Mouse (Mus musculus) ES-Bruce4 (cell line): ENCODE measurements at regions not wholly inside any gene's neighbourhood (a gene's known extent, or its start where the extent isn't known, plus 50 kb on each side); places are given as distances from the start of the nearest gene placed in this dataset.
"Not testable (repeated sequence)": the region's sequence is repeated elsewhere in the genome, so short reads cannot be mapped to it uniquely, and the experiment has no call there.

Source experiments
- H3K27ac ChIP-seq: 2 replicates; pipeline ENCODE4 v1.5.1; 2012; ENCODE audit warnings: low read length, inconsistent platforms; ENCODE audit not compliant: insufficient read depth
- H3K27me3 ChIP-seq: 2 replicates; pipeline ENCODE4 v1.6.1; 2012; ENCODE audit warnings: mild to moderate bottlenecking, low read length, inconsistent platforms; ENCODE audit not compliant: control insufficient read depth, poor library complexity, insufficient read depth, severe bottlenecking
- H3K36me3 ChIP-seq: 2 replicates; pipeline ENCODE4 v1.6.1; 2012; ENCODE audit warnings: inconsistent platforms, mild to moderate bottlenecking, low read length, moderate library complexity; ENCODE audit not compliant: control insufficient read depth, poor library complexity, insufficient read depth, severe bottlenecking
- H3K4me1 ChIP-seq: one replicate; pipeline ENCODE4 v1.8.1; 2011; ENCODE audit warnings: low read length; ENCODE audit not compliant: control insufficient read depth, insufficient read depth
- H3K4me3 ChIP-seq: 2 replicates; pipeline ENCODE4 v1.5.1; 2011; ENCODE audit warnings: low read depth, mild to moderate bottlenecking, low read length
- H3K9ac ChIP-seq: 2 replicates; pipeline ENCODE4 v1.6.1; 2012; ENCODE audit warnings: low read depth, mild to moderate bottlenecking, inconsistent platforms; ENCODE audit not compliant: poor library complexity, severe bottlenecking
- H3K9me3 ChIP-seq: replicated peaks from 2 replicates; pipeline ENCODE4 v1.6.1; 2012; ENCODE audit warnings: mild to moderate bottlenecking, low read length, inconsistent platforms; ENCODE audit not compliant: control insufficient read depth, poor library complexity, insufficient read depth, severe bottlenecking
- CTCF ChIP-seq: IDR thresholded peaks from one replicate; pipeline ENCODE4 v1.8.1; 2011; ENCODE audit warnings: low read depth, low read length
- EP300 ChIP-seq: IDR thresholded peaks from 2 replicates; pipeline ENCODE4 v1.6.1; 2011; ENCODE audit warnings: low read depth, low read length; ENCODE audit not compliant: insufficient read depth
- POLR2A ChIP-seq: IDR thresholded peaks from one replicate; pipeline ENCODE4 v1.8.1; 2011; ENCODE audit warnings: low read length; ENCODE audit not compliant: insufficient read depth

DNA sequence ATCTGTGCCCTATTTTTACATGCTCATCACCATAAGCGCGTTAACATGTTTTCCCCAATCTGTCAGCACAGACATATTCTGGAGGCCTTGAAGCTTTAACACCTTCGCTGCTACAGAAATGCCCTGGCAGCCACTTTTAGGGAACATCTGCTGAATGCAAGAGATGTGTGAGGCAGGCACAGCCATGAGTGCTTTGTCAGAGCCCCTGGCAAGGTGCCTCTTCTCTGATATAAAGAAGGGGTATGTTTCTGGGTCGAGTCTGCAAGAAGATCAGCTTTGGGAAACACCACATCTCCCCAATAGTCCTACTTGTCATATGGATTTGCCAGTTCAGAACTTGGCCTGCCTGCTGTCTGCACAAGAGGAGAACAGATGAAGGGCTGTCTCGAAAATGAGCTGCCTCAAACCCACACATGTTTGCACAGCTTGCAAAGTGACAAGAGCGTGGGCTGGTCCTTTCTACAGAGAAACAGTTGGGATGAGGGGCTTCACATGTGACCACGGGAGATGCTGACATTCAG lies 1263.3 kb upstream of the Klhl29 start:
- H3K9ac ChIP-seq = no peak overlapping the region
- H3K9me3 ChIP-seq = no peaks in the 10 kb centered on the region
- no peaks in the 10 kb centered on the region for H3K27me3 ChIP-seq
- no peaks in the 10 kb centered on the region for H3K4me1 ChIP-seq
- H3K27ac ChIP-seq = no peak overlapping the region
- no peak for TF ChIP-seq EP300
- TF ChIP-seq POLR2A = no peak
- no peak for TF ChIP-seq CTCF
- no peak overlapping the region for H3K4me3 ChIP-seq
- no peaks in the 10 kb centered on the region for H3K36me3 ChIP-seq

DNA sequence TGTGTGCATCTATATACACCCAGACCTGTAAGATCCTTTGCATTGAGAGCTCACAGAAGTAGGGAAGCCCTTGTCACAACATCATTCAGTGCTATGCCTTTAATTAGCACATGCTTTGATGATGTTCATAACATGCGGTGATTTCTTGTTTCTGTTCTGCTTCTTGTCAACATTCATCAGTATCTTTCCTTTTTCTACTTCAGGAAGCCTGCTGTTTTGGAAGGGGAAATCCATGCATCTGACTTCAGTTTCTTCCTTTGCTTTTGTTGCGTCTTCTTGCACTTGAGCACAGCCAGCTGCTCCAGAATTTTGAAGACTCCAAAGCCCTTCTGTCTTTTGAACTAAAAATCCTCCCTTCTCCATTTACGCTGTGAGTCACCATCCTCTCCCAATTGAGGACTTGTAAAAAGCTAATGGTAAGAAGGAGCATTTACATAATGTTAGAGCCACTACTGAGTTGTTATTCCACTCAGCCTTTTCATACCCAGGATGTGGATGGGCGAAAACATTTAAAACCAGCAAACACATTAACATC lies 1262.4 kb upstream of the Klhl29 start:
- Histone ChIP-seq H3K27me3 (no peaks in the 10 kb centered on the region), H3K27ac (no peak overlapping the region), H3K36me3 (no peaks in the 10 kb centered on the region), H3K4me3 (no peak overlapping the region), H3K9ac (no peak overlapping the region), H3K4me1 (no peaks in the 10 kb centered on the region), H3K9me3 (no peaks in the 10 kb centered on the region)
- TF ChIP-seq CTCF (no peak), POLR2A (no peak), EP300 (no peak)

GRCm38 (mm10) chr12:6622575-6623146 lies 1247.2 kb upstream of the Klhl29 start:
- Histone ChIP-seq H3K9me3 (peaks cover 3% of the 10 kb centered on the region; the same call in 1 of the 2 replicates), H3K27ac (no peak overlapping the region), H3K27me3 (no peaks in the 10 kb centered on the region), H3K36me3 (no peaks in the 10 kb centered on the region), H3K9ac (no peak overlapping the region), H3K4me3 (no peak overlapping the region), H3K4me1 (no peaks in the 10 kb centered on the region)
- TF ChIP-seq CTCF (no peak), EP300 (no peak), POLR2A (no peak)

- TF ChIP-seq POLR2A = no peak
- no peak for TF ChIP-seq EP300
- TF ChIP-seq CTCF = no peak
- Histone ChIP-seq H3K9ac (no peak overlapping the region), H3K27me3 (no peaks in the 10 kb centered on the region), H3K4me3 (no peak overlapping the region), H3K4me1 (no peaks in the 10 kb centered on the region), H3K27ac (no peak overlapping the region), H3K36me3 (no peaks in the 10 kb centered on the region), H3K9me3 (no peaks in the 10 kb centered on the region; the same call in 1 of the 2 replicates)
Observed at GRCm38 (mm10) chr12:6601111-6601510, 1225.6 kb upstream of the Klhl29 start.

GRCm38 (mm10) chr12:6595484-6595883 lies 1220.0 kb upstream of the Klhl29 start:
- H3K27ac ChIP-seq = peak overlapping the region; percentile 90
- not testable (repeated sequence) for H3K9me3 ChIP-seq, H3K4me3 ChIP-seq, H3K4me1 ChIP-seq, H3K36me3 ChIP-seq, H3K27me3 ChIP-seq, H3K9ac ChIP-seq
- TF ChIP-seq EP300 = peak; percentile 97

GRCm38 (mm10) chr12:6590231-6590630 lies 1214.7 kb upstream of the Klhl29 start:
- Histone ChIP-seq H3K4me3 (no peak overlapping the region), H3K27ac (no peak overlapping the region), H3K9ac (no peak overlapping the region), H3K9me3 (no peaks in the 10 kb centered on the region), H3K27me3 (no peaks in the 10 kb centered on the region), H3K36me3 (no peaks in the 10 kb centered on the region), H3K4me1 (peaks cover 2% of the 10 kb centered on the region)
- no peak for TF ChIP-seq EP300
- TF ChIP-seq CTCF = no peak
- no peak for TF ChIP-seq POLR2A
